ENCODE assay signal across 29 mouse cellular contexts in the genomic region with DNA sequence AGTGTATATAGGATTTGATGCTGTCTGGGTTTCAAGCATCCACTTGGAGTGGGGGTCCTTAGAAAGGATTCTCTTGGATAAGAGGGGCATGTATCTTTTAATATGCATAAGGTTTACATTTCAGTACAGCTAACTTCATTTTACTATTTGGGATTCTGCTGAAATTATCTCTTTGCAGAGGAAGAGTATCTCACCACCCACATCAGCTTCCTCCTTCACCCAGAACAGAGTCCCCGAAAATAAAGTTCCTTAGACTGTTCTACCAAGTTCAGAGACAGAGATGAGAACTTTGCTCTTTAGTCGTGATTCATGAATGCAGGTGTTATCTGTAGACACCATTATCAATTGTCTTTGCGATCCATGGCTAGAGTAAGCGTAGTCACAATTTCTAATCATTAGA.
"Had no signal": no experiment of that assay in that cellular context is flagged by ENCODE, and none has a peak within 500 bp of the region (broad histone marks: within the 10 kb centered on the region; RNA-seq: fewer than 3 reads in every experiment).

No protein-coding gene starts in this region.

- H3K27me3 ChIP-seq: limb, embryonic 12.5 days; limb, embryonic 13.5 days; limb, embryonic 15.5 days; liver, embryonic 12.5 days; liver, embryonic 13.5 days; liver, embryonic 15.5 days; lung, embryonic 15.5 days; megakaryocyte, embryonic 14.5 days; midbrain, embryonic 13.5 days; midbrain, embryonic 15.5 days; neural tube, embryonic 12.5 days had no signal

- H3K4me3 ChIP-seq: limb, embryonic 10.5 days; limb, embryonic 12.5 days; limb, embryonic 13.5 days; limb, embryonic 15.5 days; liver, embryonic 12.5 days; liver, embryonic 13.5 days; liver, embryonic 15.5 days; lung, embryonic 15.5 days; megakaryocyte, embryonic 14.5 days; midbrain, embryonic 10.5 days; midbrain, embryonic 12.5 days; midbrain, embryonic 13.5 days; midbrain, embryonic 15.5 days; myocyte; neural tube, embryonic 12.5 days had no signal

- H3K36me3 ChIP-seq: limb, embryonic 10.5 days; limb, embryonic 12.5 days; limb, embryonic 13.5 days; limb, embryonic 15.5 days; liver, embryonic 13.5 days; liver, embryonic 15.5 days; lung, embryonic 15.5 days; midbrain, embryonic 10.5 days; midbrain, embryonic 12.5 days; midbrain, embryonic 13.5 days; midbrain, embryonic 15.5 days; neural tube, embryonic 12.5 days had no signal

- DNase-seq: liver; liver, embryonic 13.5 days; liver, postnatal 0 days; lung, adult 18-20 months; lung, adult 2 months; lung, embryonic 14.5 days; lung, postnatal 10 days; lung, postnatal 14 days; lung, postnatal 36 days; lung, postnatal 4 days; midbrain, embryonic 14.5 days had no signal

- ATAC-seq: liver, embryonic 12.5 days; liver, postnatal 0 days; lung, postnatal 0 days; midbrain, embryonic 13.5 days; midbrain, embryonic 15.5 days; midbrain, embryonic 16.5 days had no signal

- H3K4me1 ChIP-seq: limb, embryonic 10.5 days; limb, embryonic 12.5 days; limb, embryonic 13.5 days; limb, embryonic 15.5 days; liver, embryonic 12.5 days; liver, embryonic 13.5 days; liver, embryonic 15.5 days; lung, embryonic 15.5 days; midbrain, embryonic 12.5 days; midbrain, embryonic 13.5 days; midbrain, embryonic 15.5 days; neural tube, embryonic 12.5 days had no signal

- H3K9me3 ChIP-seq: limb, embryonic 10.5 days; limb, embryonic 15.5 days; liver, embryonic 15.5 days; lung, embryonic 15.5 days; midbrain, embryonic 13.5 days; midbrain, embryonic 15.5 days; neural tube, embryonic 12.5 days had no signal

- H3K27ac ChIP-seq: limb, embryonic 10.5 days; limb, embryonic 12.5 days; limb, embryonic 13.5 days; limb, embryonic 15.5 days; liver, embryonic 12.5 days; liver, embryonic 13.5 days; liver, embryonic 14.5 days; liver, embryonic 15.5 days; lung, embryonic 15.5 days; macrophage; midbrain, embryonic 10.5 days; midbrain, embryonic 12.5 days; midbrain, embryonic 13.5 days; midbrain, embryonic 15.5 days; neural tube, embryonic 12.5 days had no signal
